Mouse (Mus musculus) spleen, postnatal 36 days (tissue): ENCODE results near the gene Hist1h2be.
A peak's percentile ranks its signal among the peaks of the same experiment; 100 is the strongest.
"Not testable (repeated sequence)": the region's sequence is repeated elsewhere in the genome, so short reads cannot be mapped to it uniquely, and the experiment has no call there.

Experiments
- DNase-seq, 2 experiments: peaks; one replicate each; pipeline ENCODE4 v3.0.0; 2022; ENCODE audit warnings: low spot score in 2 of 2, mixed read lengths in 1 of 2

Gene Hist1h2be

DNA sequence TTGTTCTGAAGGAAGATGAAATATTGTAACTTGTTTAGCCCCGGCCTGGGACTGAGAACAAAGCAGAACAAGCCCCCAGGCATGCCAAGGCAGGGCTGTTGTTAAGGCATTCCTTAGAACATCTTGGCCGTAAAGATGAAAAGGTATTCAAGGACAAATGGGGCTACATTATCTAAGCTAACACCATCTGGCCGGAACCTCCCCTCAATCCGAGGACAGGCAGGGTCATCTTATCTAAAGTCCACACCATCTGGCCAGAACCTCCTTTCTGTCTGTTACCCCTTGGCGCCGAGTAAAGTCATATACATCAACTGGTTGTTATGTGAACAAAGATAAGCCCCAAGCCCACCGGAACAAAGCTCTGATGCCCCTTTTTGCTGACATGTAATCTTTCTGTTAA, 29.0 kb downstream of the Hist1h2be start:
- not testable (repeated sequence) for DNase-seq

DNA sequence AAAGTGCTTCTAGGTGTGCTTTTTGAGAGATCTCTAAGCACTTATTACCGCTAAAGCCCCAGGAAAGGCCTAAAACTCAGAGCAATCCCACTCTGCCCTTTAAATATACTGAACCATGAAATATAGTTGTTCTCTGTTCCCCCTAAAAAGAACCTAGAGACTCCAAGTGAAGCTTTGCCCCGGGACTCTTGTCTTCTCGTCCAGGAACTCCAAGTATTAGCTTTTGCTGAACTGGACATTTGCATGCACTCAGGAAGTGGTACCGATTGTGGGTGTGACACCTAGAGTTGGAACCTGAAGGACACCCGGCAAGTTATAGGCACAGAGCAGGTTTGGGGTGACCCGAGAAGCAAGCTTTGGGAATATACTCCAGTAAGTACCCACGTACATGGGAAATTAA, 29.7 kb downstream of the Hist1h2be start:
- no peak for DNase-seq

DNA sequence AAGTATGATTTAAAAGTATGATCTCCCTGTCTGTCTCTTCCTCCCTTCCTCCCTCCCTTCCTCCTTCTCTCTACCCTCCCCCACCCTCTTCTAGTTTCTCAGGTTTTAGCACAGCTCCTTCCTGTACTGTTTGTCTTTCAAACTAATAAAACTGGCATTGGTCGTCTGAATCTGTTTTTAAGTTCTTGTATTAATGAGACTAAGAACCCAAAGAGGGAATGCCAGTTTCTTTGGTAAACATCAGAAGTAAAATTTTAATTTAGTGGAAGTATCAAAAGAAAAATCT, 34.0 kb downstream of the Hist1h2be start:
- no peak for DNase-seq

DNA sequence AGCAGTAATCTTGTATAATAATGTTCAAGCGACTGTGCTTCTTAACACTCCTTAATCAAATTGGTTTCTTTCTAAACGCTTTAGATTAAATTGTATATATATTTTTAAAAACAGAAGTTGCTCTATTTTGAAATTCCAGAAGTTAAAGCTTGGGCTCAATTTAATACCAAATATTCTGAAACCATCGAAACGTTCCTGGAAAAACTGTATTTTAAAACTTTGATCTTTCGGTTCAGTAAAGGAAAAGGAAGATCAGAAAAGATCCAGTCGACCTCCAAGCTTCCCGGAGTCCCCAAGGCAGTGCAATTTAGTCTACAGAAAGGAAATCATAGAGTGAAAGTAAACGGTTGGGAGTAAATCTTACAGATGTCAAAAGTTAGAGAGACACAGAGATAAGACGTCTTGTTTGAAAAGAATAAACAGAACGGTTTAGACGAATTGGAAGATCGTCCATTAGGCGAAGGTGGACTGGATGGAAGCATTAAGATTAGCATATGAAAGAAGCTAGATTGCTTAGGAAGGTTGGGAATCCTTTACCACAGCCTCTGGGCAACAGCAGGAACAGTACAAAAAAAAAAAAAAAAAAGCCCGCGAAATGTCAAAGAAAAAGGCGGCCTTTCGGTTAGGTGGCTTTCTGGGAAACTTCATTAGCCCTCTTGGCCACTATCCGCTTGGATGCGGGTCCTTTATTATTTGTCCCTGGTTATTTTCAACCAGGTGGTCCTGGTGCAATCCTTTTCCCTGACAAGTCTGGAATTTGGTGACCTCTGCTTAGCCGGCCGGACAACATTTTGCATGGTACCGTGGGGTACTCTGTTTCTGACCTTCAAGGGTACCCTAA, 34.6 kb downstream of the Hist1h2be start:
- no peak for DNase-seq

DNA sequence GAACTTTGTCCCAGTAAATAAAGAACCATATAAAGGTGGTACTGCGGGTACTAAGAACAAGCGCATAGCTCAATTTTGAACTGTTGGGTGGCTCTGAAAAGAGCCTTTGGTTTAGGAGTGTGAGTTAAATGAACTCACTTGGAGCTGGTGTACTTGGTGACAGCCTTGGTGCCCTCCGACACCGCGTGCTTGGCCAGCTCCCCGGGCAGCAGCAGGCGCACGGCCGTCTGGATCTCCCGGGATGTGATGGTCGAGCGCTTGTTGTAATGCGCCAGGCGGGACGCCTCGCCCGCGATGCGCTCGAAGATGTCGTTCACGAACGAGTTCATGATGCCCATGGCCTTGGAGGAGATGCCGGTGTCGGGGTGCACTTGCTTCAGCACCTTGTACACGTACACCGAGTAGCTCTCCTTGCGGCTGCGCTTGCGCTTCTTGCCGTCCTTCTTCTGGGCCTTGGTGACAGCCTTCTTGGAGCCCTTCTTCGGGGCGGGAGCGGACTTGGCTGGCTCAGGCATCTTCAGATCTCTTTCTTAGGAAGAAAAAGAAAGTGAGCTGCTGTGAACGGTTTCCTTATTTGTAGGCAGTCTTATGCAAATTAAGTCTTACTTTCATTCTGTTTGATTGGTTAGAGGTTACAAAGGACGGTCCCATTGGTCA, 35.4 kb downstream of the Hist1h2be start:
- peak; percentile 76 to 86 for DNase-seq

DNA sequence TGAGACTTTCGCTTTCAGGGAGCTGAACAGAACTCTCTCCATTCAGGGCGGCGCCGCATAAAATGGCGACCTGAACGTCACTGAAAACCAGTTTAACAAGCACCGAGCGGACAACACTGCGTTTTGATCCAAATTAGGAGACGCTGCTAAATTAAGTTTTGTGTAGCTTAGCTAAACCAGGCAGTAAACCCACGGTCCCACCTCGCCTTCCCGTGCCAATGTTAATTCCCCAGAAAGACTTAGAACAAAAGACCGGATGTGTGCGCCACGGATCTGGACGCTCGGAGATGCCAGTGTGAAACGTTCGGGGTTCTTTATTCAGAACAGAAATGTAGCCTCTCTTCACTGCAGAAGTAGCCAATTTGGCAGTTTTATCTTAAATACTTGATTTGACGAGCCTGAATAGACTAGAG, 35.9 kb downstream of the Hist1h2be start:
- DNase-seq = peak; percentile 74 to 83

DNA sequence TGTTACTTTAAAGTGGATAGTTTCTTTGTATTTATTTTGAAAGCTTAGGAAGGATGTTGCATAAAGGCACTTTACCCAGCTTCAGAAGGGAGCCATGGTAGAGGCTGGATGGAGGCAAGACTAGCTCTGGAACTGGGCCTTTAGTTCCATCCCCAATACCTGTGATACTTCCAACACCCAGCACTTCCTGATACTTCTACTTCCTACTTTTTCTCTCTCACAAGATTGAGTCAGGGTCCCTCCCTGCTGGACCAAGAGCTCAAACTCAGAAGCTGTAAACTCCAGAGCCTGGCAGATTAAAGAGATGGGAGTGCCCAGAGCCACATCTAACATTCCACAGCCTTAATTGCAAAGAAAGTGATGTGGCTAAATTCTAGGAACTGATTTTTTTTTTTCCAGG, 36.6 kb downstream of the Hist1h2be start:
- no peak for DNase-seq

DNA sequence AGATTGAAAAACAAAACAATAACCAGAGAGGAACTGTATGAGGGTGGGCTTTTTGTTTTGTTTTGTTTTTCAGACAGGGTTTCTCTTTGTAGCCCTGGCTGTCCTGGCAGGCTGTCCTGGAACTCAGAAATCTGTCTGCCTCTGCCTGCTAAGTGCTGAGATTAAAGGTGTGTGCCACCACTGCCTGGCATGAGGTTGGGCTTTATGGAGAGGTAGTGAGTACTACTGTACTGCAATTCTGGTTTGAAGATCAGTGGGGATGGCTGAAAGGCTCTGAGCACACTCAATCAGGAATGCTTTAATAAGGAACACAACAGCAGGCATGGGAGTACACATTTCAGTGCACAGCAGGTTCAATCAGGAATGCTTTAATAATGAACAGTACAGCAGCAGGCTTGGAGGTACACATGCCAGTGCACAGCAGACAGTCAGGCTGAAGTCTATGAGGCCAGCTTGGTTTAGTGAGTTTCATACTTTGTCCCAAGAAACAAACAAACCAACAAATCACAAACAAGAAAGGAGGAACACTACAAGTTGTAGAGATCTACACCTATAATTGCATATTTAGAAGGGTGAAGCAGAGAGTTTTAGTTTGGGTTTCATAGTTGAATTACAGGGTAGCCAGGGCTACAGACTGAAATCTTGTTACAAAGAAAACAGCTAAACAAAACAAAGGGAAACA, 37.4 kb downstream of the Hist1h2be start:
- no peak for DNase-seq

DNA sequence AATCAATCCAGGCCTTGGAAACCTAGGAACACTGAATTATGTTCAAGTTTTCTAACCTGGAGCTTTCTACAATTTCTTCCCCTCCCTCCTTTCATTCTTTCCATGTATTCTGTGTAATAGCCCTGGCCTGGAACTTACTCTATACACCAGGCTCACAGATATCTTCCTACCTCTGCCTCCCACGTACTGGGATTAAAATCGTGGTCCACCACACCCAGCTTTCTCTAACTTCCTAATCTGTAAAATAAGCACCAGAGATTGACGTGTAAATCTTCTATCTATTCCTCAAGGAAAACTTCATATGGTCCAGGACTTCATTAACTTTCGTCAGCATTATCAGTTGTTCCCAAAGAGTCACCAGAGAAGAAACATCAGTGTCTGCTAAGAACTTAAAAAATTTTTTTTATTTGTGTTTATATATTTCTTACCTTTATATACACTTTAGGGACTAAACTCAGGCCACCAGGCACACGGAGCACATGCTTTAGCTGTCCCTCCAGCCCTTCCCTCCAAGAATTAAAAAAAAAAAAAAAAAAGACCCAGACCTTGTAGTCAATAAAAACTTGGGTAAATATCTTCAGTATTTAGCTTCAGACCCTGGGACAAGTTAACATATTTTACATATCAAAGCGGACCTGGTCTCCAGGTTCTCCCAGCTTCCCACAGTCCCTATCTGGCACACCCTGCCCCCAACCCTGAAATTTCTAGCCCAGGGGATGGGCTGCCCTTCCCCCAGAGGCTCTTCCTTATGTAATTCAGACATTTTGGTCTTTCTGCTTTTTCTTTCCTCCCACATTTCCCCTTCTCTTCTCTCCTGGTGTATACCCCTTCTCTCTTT, 38.5 kb downstream of the Hist1h2be start:
- no peak for DNase-seq

DNA sequence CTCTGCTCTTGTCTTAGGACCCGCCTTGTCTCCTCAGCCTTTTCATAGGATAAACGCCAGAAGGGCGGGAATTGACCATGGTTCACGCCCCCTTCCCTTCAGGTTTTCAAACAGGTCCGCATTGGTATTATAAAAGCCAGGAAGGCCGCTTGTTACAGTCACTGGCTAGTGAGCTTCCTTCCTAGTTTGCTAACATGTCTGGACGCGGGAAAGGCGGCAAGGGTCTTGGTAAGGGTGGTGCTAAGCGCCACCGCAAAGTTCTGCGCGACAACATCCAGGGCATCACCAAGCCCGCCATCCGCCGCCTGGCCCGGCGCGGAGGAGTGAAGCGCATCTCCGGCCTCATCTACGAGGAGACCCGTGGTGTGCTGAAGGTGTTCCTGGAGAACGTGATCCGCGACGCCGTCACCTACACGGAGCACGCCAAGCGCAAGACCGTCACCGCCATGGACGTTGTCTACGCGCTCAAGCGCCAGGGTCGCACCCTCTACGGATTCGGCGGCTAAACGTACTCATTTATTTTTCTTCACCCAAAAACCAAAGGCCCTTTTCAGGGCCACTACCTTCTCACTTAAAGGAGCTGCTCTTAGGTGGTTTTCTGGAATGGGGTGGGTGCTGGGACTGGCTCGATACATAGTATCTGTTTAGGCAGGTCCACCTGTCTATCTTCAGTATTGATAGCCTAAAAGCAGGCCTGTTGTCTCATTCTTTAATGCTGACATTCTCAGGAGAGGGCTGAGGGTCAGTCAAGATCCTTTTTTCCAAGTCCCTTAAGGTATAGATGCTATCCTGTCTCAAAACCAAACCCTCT, 39.3 kb downstream of the Hist1h2be start, which contains the start of gene Hist1h4d:
Gene Hist1h4d, plus strand, starts transcription at position 191 of the 811 bp plus-strand sequence.
- peak; percentile 95 to 98 for DNase-seq

DNA sequence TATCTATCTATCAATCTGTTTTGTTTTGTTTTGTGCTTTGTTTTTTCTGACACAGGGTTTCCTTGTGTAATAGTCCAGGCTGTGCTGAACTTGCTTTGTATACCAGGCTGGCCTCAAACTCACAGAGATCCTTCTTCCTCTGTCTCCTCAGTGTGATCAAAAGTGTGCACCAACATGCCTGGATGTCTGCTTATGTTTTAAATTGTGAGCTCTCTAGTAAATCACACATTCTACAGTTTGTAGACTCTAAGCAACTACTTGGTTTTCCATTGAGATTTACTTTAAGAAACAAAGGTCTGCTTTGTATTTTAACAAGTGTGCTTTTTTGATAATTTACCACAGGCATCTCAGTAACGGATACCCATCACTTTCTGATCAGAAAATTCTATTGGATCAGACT, 43.1 kb downstream of the Hist1h2be start:
- DNase-seq = no peak

DNA sequence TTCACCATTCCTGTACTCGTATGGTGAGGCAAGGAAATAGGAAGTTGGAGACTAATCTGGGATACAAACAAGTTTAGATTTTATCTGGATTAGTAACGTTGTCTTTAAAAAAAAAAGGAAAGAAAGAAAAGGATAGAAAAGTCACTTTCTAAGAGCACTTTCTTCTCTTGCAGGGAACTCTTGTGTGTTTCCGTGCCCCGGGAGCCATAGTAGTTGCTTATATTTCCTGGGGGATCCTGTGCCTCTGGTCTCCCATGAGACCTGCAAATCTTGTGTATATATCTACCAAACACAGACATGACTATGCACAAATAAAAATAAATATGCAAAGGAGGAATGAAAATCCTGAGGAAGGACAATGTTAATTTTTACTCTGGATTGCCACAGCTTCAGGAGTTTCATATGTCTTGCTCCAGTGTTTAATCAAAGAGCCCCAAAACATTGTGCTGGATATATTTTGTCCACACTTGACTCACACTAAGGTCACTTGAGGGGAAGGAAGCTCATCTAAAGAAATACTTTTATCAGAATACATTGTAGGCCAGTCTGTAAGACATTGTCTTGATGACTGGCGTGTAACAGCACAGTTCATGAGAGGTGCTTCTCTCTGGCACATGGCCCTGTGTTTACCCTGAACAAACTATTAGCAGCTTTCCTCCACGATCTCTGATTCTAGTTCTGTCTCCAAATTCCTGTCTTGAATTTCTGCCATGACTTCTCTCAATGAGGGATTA, 43.9 kb downstream of the Hist1h2be start:
- no peak for DNase-seq

DNA sequence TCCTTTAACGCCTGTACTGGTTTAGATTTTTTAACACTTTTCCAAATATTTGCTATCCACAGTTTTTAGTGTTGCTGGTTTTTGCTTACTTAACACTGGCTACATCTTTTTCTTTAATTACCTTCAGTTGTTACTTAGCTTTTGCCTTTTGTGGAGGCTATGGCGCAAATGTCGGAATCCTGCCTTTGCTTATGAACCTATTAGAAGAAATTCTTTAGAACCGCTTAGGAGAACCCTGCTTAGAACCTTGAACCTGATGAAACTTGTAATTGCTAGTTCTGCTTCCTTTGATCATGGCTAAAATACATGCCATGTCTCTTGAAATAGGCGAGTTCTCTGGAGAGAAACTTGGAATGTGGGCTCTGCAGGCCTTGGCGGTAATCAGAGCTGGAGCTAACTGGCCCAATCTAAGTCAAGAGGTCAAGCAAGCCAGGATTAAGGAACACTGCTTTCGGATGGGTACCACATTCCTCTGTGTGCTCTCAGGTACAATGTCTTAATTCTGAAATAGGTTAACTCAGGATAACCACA, 44.5 kb downstream of the Hist1h2be start:
- no peak for DNase-seq

DNA sequence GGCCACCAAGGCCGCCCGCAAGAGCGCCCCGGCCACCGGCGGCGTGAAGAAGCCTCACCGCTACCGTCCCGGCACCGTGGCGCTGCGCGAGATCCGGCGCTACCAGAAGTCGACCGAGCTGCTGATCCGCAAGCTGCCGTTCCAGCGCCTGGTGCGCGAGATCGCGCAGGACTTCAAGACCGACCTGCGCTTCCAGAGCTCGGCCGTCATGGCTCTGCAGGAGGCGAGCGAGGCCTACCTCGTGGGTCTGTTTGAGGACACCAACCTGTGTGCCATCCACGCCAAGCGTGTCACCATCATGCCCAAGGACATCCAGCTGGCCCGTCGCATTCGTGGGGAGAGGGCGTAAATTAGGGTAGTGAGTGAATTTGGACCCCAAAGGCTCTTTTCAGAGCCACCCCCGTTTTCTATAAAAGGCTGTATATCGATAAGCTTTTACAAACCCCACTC, 45.0 kb downstream of the Hist1h2be start:
- DNase-seq = not testable (repeated sequence)

DNA sequence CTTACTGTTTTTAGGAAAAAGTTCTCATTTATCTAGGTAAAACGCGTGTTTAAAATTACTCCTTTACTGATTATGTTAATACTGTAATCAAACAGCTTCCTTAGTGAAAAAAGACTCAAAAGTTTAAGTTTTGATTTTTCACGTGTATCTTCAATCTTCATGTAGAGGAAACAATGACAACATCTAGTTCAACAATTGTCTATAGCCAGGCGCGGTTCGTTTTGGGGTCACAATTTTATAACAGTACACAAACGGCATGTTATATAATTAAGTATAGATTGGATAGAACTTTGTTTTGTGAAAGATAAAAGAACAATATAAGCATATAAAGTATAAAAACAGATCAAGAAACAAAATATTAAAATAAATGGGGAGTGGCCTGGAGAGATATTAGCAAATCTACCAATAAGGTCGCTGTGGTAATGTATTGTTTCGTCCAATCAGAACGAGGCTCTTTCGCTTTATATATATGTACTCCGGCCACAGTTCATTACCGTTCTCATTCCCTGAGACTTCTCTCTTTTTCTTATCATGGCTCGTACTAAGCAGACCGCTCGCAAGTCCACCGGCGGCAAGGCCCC, 45.6 kb downstream of the Hist1h2be start, which contains the start of gene Hist1h3d:
Gene Hist1h3d, plus strand, starts transcription at position 493 of the 581 bp plus-strand sequence.
- peak; percentile 76 to 87 for DNase-seq

DNA sequence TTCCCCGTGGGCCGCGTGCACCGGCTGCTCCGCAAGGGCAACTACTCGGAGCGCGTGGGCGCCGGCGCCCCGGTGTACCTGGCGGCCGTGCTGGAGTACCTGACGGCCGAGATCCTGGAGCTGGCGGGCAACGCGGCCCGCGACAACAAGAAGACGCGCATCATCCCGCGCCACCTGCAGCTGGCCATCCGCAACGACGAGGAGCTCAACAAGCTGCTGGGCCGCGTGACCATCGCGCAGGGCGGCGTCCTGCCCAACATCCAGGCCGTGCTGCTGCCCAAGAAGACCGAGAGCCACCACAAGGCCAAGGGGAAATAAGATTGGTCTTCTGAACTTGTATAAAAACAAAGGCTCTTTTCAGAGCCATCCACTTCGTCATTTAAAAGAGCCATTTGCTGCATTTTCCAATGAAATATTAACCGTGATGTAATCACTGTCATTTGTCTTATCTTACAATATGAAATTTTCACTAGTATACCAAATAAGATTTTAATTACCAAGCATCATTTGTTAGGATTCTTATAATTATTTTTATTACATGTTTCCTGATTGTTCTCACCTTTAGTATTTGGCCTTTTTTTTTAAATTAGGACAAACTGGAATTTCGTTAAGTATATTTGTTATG, 46.3 kb downstream of the Hist1h2be start:
- DNase-seq = not testable (repeated sequence)

DNA sequence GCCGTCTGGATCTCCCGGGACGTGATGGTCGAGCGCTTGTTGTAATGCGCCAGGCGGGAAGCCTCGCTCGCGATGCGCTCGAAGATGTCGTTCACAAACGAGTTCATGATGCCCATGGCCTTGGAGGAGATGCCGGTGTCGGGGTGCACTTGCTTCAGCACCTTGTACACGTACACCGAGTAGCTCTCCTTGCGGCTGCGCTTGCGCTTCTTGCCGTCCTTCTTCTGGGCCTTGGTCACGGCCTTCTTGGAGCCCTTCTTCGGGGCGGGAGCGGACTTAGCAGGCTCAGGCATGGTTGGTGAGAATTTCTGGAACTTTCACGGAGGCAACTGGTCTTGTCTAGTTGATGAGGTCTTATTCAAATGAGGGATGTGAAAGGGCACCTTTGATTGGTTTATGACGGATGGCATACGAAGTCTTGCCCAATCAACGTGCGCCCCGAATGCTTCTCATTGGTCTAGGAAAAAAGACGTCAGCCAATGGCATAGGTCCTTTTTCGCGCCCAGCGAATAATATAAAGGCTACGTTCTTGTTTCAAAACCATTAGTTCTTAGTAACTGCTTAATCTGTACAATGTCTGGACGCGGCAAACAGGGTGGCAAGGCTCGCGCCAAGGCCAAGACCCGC, 46.9 kb downstream of the Hist1h2be start, which contains the start of the genes Hist1h2bf and Hist1h2ad:
Gene Hist1h2bf, minus strand, starts transcription at position 299 of the 627 bp plus-strand sequence.
Gene Hist1h2ad, plus strand, starts transcription at position 484 of the 627 bp plus-strand sequence.
- peak; percentile 94 to 97 for DNase-seq
